Mouse (Mus musculus) MEL (cell line): ENCODE data around the gene U2af2. TPM values are rescaled to one million over a fixed set of nuclear protein-coding genes. Genes with fewer than 3 reads are reported as not detected.

Experiments
- DNase-seq: peaks from one replicate; pipeline ENCODE4 v3.0.0; 2011; ENCODE audit warnings: low read depth, low spot score
- H3K27ac ChIP-seq: 2 replicates; pipeline ENCODE4 v1.5.1; 2012; ENCODE audit warnings: low read depth, mild to moderate bottlenecking, control low read depth, low read length, moderate library complexity; ENCODE audit not compliant: control insufficient read depth
- H3K27me3 ChIP-seq, 2 experiments: fragments of 150-350 bp in 1 of 2; sonication (generic) in 1 of 2; 2 replicates each; pipeline ENCODE4 v1.6.1; 2012; ENCODE audit warnings: low read length in 2 of 2, mild to moderate bottlenecking in 2 of 2, improper control_type of control experiment in 1 of 2, moderate library complexity in 1 of 2; ENCODE audit not compliant: insufficient read depth in 2 of 2, control insufficient read depth in 1 of 2
- H3K36me3 ChIP-seq, 2 experiments: 2 replicates each; pipeline ENCODE4 v1.6.1; 2012 to 2014; ENCODE audit warnings: low read length in 2 of 2, improper control_type of control experiment in 1 of 2, inconsistent platforms in 1 of 2, mild to moderate bottlenecking in 1 of 2; ENCODE audit not compliant: insufficient read depth in 2 of 2, control insufficient read depth in 1 of 2
- H3K4me1 ChIP-seq, 2 experiments: fragments of 150-350 bp in 1 of 2; sonication (generic) in 1 of 2; 2 replicates each; pipeline ENCODE4 v1.6.1; 2012; ENCODE audit warnings: low read length in 2 of 2, improper control_type of control experiment in 1 of 2, mild to moderate bottlenecking in 1 of 2; ENCODE audit not compliant: insufficient read depth in 2 of 2, control insufficient read depth in 1 of 2
- H3K4me3 ChIP-seq, 2 experiments: fragments of 150-350 bp in 1 of 2; sonication (generic) in 1 of 2; 2 replicates each; pipeline ENCODE4 v1.5.1; 2012; ENCODE audit warnings: low read depth in 2 of 2, low read length in 2 of 2, mild to moderate bottlenecking in 2 of 2, moderate library complexity in 2 of 2, control low read depth in 1 of 2, improper control_type of control experiment in 1 of 2; ENCODE audit not compliant: control insufficient read depth in 1 of 2, insufficient read depth in 1 of 2
- H3K79me2 ChIP-seq: 2 replicates; pipeline ENCODE4 v1.6.1; 2012; ENCODE audit warnings: mild to moderate bottlenecking, low read length, moderate library complexity; ENCODE audit not compliant: control insufficient read depth, poor library complexity, insufficient read depth
- H3K9ac ChIP-seq: 2 replicates; pipeline ENCODE4 v1.6.1; 2012; ENCODE audit warnings: low read depth, mild to moderate bottlenecking, control low read depth, low read length, moderate library complexity; ENCODE audit not compliant: control insufficient read depth, poor library complexity, severe bottlenecking
- H3K9me3 ChIP-seq: fragments of 150-350 bp; sonication (generic); replicated peaks from 2 replicates; pipeline ENCODE4 v1.6.1; 2012; ENCODE audit warnings: mild to moderate bottlenecking, low read length, improper control_type of control experiment, moderate library complexity; ENCODE audit not compliant: insufficient read depth
- EP300 ChIP-seq, 2 experiments: IDR thresholded peaks; 2 replicates each; pipeline ENCODE4 v1.6.1; 2011; ENCODE audit warnings: improper control_type of control experiment in 2 of 2, low read length in 2 of 2, low read depth in 1 of 2, mild to moderate bottlenecking in 1 of 2
- HCFC1 ChIP-seq: IDR thresholded peaks from 2 replicates; pipeline ENCODE4 v1.6.1; 2012; ENCODE audit warnings: low read depth, mild to moderate bottlenecking, inconsistent platforms, low read length, improper control_type of control experiment, moderate library complexity
- KAT2A ChIP-seq: conservative IDR thresholded peaks from 2 replicates; pipeline ENCODE4 v1.6.1; 2012; ENCODE audit warnings: low read depth, low read length, improper control_type of control experiment, inconsistent platforms
- MAX ChIP-seq: IDR thresholded peaks from 2 replicates; pipeline ENCODE4 v1.6.1; 2011; ENCODE audit warnings: low read length, improper control_type of control experiment
- MEF2A ChIP-seq: IDR thresholded peaks from 2 replicates; pipeline ENCODE4 v1.6.1; 2014; ENCODE audit warnings: low read depth, mild to moderate bottlenecking, inconsistent platforms, low read length, improper control_type of control experiment; ENCODE audit not compliant: poor library complexity, insufficient replicate concordance, severe bottlenecking; ENCODE audit errors: extremely low read depth
- POLR2AphosphoS5 ChIP-seq: IDR thresholded peaks from 2 replicates; pipeline ENCODE4 v1.6.1; 2012; ENCODE audit warnings: low read depth, borderline replicate concordance, mild to moderate bottlenecking, inconsistent platforms, low read length, moderate library complexity, mixed read lengths
- SMC3 ChIP-seq: IDR thresholded peaks from 2 replicates; pipeline ENCODE4 v1.6.1; 2011; ENCODE audit warnings: low read depth, low read length, improper control_type of control experiment
- TAL1 ChIP-seq: IDR thresholded peaks from 2 replicates; pipeline ENCODE4 v1.6.1; 2012; ENCODE audit warnings: mild to moderate bottlenecking, inconsistent platforms, low read length, moderate library complexity, mixed read lengths
- UBTF ChIP-seq: IDR thresholded peaks from 2 replicates; pipeline ENCODE4 v1.6.1; 2012; ENCODE audit warnings: low read depth, mild to moderate bottlenecking, inconsistent platforms, low read length, improper control_type of control experiment, moderate library complexity, borderline replicate concordance; ENCODE audit not compliant: insufficient read depth
- ZKSCAN1 ChIP-seq: IDR thresholded peaks from 2 replicates; pipeline ENCODE4 v1.6.1; 2012; ENCODE audit warnings: low read depth, mild to moderate bottlenecking, inconsistent platforms, low read length, improper control_type of control experiment, moderate library complexity
- polyA plus RNA-seq, 2 experiments: library from polyadenylated mRNA; stranded (reverse) in 1 of 2; unstranded in 1 of 2; fragments of >175 nt in 1 of 2; fragments of >200 nt in 1 of 2; gene quantifications; 2 replicates each; pipeline versions ENCODE4 v1.2.1 to v1.2.4; 2012; ENCODE audit warnings: low replicate concordance in 2 of 2, low read depth in 1 of 2; ENCODE audit not compliant: insufficient read length in 2 of 2, insufficient read depth in 1 of 2, missing spikeins in 1 of 2
- total RNA-seq: library from RNA; depleted of rRNA; stranded (reverse); fragments of 300-350 nt; gene quantifications from 2 replicates; pipeline ENCODE4 v1.2.3, GENCODE M21; 2012

Gene U2af2
- total and polyA plus RNA-seq, 3 experiments = 311 to 491 (median 477) TPM

GRCm38 (mm10) chr7:5021197-5021596 is 40.7 kb upstream of the U2af2 start:
- no peak for DNase-seq
- Histone ChIP-seq H3K27me3 (no peaks in the 10 kb centered on the region), H3K4me3 (peak overlapping the region; percentile 92 to 93), H3K27ac (peak overlapping the region; percentile 96), H3K9me3 (no peaks in the 10 kb centered on the region), H3K9ac (peak overlapping the region; percentile 98), H3K79me2 (peaks cover 23% of the 10 kb centered on the region), H3K36me3 (peaks cover 0 to 33% of the 10 kb centered on the region in 2 experiments; a peak in 3 of 4 replicates), H3K4me1 (peaks cover 7 to 33% of the 10 kb centered on the region in 2 experiments; a peak in 3 of 4 replicates)
- TF ChIP-seq HCFC1 (no peak), UBTF (no peak), ZKSCAN1 (no peak), KAT2A (no peak), EP300 (IDR thresholded peaks at IDR 0.05; ENCODE audit: low read depth in 1 of 2, low read length in 2 of 2) (no peak), SMC3 (no peak), POLR2AphosphoS5 (no peak)

DNA sequence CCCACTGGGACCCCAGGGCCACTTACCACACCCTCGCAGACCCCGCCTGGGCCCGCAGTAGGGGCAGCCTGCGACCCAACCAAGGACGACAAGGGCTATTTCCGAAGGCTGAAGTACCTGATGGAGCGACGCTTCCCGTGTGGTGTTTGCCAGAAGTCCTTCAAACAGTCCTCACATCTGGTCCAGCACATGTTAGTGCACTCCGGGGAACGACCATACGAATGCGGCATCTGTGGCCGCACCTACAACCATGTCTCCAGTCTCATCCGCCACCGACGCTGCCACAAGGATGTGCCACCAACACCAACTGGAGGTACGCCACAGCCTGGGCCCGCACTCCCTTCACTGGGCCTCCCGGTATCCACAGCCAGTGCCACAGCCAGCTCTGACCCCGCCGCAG is 32.4 kb upstream of the U2af2 start:
- H3K4me3 ChIP-seq = no peak overlapping the region
- H3K36me3 ChIP-seq = peaks cover 0 to 2% of the 10 kb centered on the region in 2 experiments; a peak in 1 of 4 replicates

GRCm38 (mm10) chr7:5029946-5030345 is 32.0 kb upstream of the U2af2 start:
- Histone ChIP-seq H3K27me3 (no peaks in the 10 kb centered on the region), H3K4me3 (no peak overlapping the region), H3K27ac (no peak overlapping the region), H3K79me2 (no peaks in the 10 kb centered on the region; the same call in 1 of the 2 replicates), H3K9me3 (no peaks in the 10 kb centered on the region), H3K4me1 (no peaks in the 10 kb centered on the region), H3K9ac (no peak overlapping the region), H3K36me3 (peaks cover 0 to 2% of the 10 kb centered on the region in 2 experiments; a peak in 1 of 4 replicates)
- no peak for DNase-seq
- TF ChIP-seq UBTF (no peak), MEF2A (no peak)

More for the DNA sequence above, 32.4 kb upstream of the U2af2 start:
- Histone ChIP-seq H3K9me3 (no peaks in the 10 kb centered on the region), H3K9ac (no peak overlapping the region), H3K4me1 (no peaks in the 10 kb centered on the region), H3K79me2 (no peaks in the 10 kb centered on the region; the same call in 1 of the 2 replicates), H3K27me3 (no peaks in the 10 kb centered on the region), H3K27ac (no peak overlapping the region)
- DNase-seq = no peak
- no peak for TF ChIP-seq MAX
- no peak for TF ChIP-seq POLR2AphosphoS5
- TF ChIP-seq TAL1 = no peak
